Mouse (Mus musculus) left cerebral cortex, postnatal 36 days (tissue): ENCODE measurements around the gene Ercc6l2. TPM values are rescaled to one million over a fixed set of nuclear protein-coding genes. Genes with fewer than 3 reads are reported as not detected.
A peak's percentile ranks its signal among the peaks of the same experiment; 100 is the strongest.

ENCODE experiments used
- DNase-seq, 2 experiments: peaks; one replicate each; pipeline ENCODE4 v3.0.0; 2021 to 2022; ENCODE audit warnings: low spot score in 2 of 2, mixed read lengths in 1 of 2
- intact Hi-C: fragments of 180-260 bp; cut with DNase I; formaldehyde crosslinking; loops from one replicate; pipeline ENCODE4 v1.15.1; 2025
- total RNA-seq, 2 experiments: library from RNA; stranded (reverse); gene quantifications; 2 replicates each; pipeline ENCODE4 v1.2.3; 2021

The Ercc6l2 gene
- 10 to 100 TPM; 12.9 to 16.3 TPM for total RNA-seq

- intact Hi-C loops = loop anchor here (1.0 to 5.0 kb wide), 2 partner anchors 250 to 337 kb away; partner anchors contain the start of gene Zfp367
- DNase-seq = peak; percentile 98 to 99
These were observed at the start of gene Ercc6l2 for GRCm38 (mm10) chr13:63814746-63815681. TSS of gene Ercc6l2 (plus strand) at chr13:63815240.

GRCm38 (mm10) chr13:63766065-63766464 lies 49.0 kb upstream of the Ercc6l2 start:
- intact Hi-C loops = no loop called here
- DNase-seq = no peak

GRCm38 (mm10) chr13:63771009-63771408 lies 44.0 kb upstream of the Ercc6l2 start:
- intact Hi-C loops = no loop called here
- DNase-seq = no peak

- intact Hi-C loops = no loop called here
- no peak for DNase-seq
These were observed 36.1 kb upstream of the Ercc6l2 start for GRCm38 (mm10) chr13:63778925-63779324.

- intact Hi-C loops = no loop called here
- peak; percentile 5 to 41 for DNase-seq
These were observed 35.4 kb upstream of the Ercc6l2 start for GRCm38 (mm10) chr13:63779376-63780291.

GRCm38 (mm10) chr13:63792234-63792831 lies 22.7 kb upstream of the Ercc6l2 start:
- DNase-seq = no peak
- intact Hi-C loops = no loop called here

GRCm38 (mm10) chr13:63793345-63794308 lies 21.4 kb upstream of the Ercc6l2 start:
- no peak for DNase-seq
- intact Hi-C loops = no loop called here

- DNase-seq = no peak
- intact Hi-C loops = no loop called here
These were observed 16.4 kb upstream of the Ercc6l2 start for GRCm38 (mm10) chr13:63798677-63799076.

GRCm38 (mm10) chr13:63799940-63800339 lies 15.1 kb upstream of the Ercc6l2 start:
- intact Hi-C loops = no loop called here
- no peak for DNase-seq

- intact Hi-C loops = no loop called here
These were observed 13.8 kb upstream of the Ercc6l2 start for GRCm38 (mm10) chr13:63801289-63801688.

GRCm38 (mm10) chr13:63807233-63807632 lies 7.8 kb upstream of the Ercc6l2 start:
- intact Hi-C loops = no loop called here
- DNase-seq = no peak

More at GRCm38 (mm10) chr13:63801289-63801688, 13.8 kb upstream of the Ercc6l2 start:
- DNase-seq = no peak

- intact Hi-C loops = no loop called here
- no peak for DNase-seq
These were observed 7.1 kb upstream of the Ercc6l2 start for GRCm38 (mm10) chr13:63807979-63808378.

GRCm38 (mm10) chr13:63811477-63811876 lies 3.6 kb upstream of the Ercc6l2 start:
- intact Hi-C loops = no loop called here
- DNase-seq = no peak

GRCm38 (mm10) chr13:63815931-63816330 lies 891 bp downstream of the Ercc6l2 start:
- intact Hi-C loops = loop anchor here (5.0 kb wide), 1 partner anchor 336 kb away; the partner anchor contains the start of gene Zfp367
- DNase-seq = no peak

- DNase-seq = no peak
- intact Hi-C loops = no loop called here
These were observed 30.7 kb downstream of the Ercc6l2 start for GRCm38 (mm10) chr13:63845758-63846157.

GRCm38 (mm10) chr13:63850308-63851011 lies 35.4 kb downstream of the Ercc6l2 start:
- no peak for DNase-seq
- intact Hi-C loops = no loop called here

GRCm38 (mm10) chr13:63872585-63873282 lies 57.7 kb downstream of the Ercc6l2 start:
- intact Hi-C loops = no loop called here
- DNase-seq = no peak
